Mouse (Mus musculus) erythroblast, adult 5-6 weeks (primary cell): Measurements from ENCODE around the gene Rnf208. TPM values are rescaled to one million over a fixed set of nuclear protein-coding genes. Genes with fewer than 3 reads are reported as not detected.
"Not testable (repeated sequence)": the region's sequence is repeated elsewhere in the genome, so short reads cannot be mapped to it uniquely, and the experiment has no call there.

Experiments used
- ATAC-seq: replicated peaks from 2 replicates; pipeline ENCODE4 v1.8.0; 2016; ENCODE audit warnings: moderate number of reproducible peaks, mild to moderate bottlenecking, moderate TSS enrichment, inconsistent platforms; ENCODE audit not compliant: poor library complexity, low FRiP score, severe bottlenecking
- total RNA-seq, 2 experiments: library from RNA; stranded (forward) in 1 of 2; stranded (reverse) in 1 of 2; fragments of 150-400 nt in 1 of 2; fragments of 200-764, 138-1000 nt in 1 of 2; gene quantifications; 2 replicates each; pipeline versions ENCODE4 v1.2.3 to v1.2.4; 2015 to 2017; ENCODE audit warnings: low replicate concordance in 2 of 2

Gene Rnf208
- total RNA-seq, 2 experiments from 2014 or later, result not detected

DNA sequence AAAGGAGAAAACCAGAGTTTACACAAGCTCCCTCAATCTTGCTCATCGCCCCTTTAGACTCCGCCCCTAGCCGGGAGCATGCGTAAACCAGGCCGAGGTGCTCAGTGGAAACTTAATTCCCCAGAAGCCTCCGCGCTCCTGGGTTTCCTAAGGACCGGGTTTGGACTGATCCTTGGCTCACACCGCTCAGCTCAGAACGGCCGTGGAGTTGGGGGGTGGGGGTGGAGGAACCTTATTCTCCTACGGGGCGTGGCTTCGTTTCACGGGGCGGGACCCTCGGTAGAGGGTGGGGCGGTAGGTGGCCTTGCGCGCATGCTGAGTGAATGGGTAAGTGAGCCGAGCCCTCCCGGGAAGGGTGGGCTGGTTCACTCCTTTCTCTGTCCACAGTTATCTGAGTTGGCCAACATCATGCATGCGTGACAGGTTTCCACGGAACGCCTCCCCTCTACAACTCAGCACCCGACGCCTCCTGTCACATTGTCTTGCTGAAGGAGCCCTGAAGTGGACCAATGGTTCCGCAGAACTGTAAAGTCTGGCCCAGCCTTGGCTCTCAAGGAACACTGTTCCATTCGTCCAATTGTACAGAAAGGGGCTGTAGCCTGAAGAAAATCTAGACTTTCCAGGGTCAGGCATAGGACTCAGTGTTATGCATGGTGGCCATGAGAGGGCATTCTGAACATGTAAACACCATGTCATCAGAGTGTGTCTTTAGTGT is 1.2 kb upstream of the Rnf208 start:
- ATAC-seq, result no peak

DNA sequence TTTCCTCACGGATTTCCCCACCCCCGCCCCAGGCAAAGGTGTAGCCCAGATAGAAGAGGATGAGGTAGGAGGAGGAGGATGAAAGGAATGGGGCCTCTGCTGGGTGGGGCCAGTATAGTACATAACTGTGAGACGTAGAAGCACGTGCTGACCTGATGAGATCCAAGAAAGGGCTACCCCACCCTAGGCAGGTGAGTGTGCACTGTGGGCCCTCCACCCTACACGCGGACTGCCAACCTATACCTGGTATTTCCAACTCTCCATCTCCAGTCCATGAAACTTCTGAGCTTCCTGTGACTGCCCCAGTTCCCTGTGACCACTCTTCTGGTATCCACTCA is 648 bp upstream of the Rnf208 start:
- ATAC-seq, result no peak

DNA sequence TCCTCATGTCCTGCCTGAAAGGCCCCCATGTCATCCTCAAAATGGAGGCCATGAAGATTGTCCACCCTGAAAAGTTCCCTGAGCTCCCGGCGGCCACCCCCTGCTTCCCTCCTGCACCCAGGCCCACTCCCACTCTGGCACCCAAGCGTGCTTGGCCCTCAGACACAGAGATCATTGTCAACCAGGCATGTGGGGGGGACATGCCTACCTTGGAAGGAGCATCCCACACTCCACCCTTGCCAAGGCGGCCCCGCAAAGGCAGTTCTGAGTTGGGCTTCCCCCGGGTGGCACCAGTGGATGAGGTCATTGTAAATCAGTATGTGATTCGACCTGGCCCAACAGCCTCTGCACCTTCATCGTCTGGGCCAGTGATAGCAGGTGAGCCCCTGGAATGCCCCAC is 1.3 kb downstream of the Rnf208 start:
- no peak for ATAC-seq

DNA sequence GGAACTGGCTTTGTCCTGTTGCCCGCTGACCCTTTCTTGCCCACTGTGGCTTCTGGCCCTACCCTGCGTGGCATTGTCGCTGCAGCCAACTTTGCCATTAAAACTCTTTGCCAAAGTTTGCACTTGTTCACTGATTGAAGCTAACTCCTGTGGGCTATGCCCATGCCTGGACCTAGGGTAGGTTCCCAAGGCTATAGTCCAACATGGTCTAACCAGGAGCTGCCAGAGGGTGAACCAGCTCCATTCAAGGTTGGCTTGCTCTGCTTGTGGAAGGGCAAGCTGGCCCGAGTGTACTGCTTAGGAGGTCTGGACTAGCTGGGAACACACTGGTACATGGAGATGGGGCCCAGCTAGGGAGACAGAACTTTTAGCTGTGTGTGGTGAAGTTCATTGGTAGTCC is 2.1 kb downstream of the Rnf208 start:
- no peak for ATAC-seq

DNA sequence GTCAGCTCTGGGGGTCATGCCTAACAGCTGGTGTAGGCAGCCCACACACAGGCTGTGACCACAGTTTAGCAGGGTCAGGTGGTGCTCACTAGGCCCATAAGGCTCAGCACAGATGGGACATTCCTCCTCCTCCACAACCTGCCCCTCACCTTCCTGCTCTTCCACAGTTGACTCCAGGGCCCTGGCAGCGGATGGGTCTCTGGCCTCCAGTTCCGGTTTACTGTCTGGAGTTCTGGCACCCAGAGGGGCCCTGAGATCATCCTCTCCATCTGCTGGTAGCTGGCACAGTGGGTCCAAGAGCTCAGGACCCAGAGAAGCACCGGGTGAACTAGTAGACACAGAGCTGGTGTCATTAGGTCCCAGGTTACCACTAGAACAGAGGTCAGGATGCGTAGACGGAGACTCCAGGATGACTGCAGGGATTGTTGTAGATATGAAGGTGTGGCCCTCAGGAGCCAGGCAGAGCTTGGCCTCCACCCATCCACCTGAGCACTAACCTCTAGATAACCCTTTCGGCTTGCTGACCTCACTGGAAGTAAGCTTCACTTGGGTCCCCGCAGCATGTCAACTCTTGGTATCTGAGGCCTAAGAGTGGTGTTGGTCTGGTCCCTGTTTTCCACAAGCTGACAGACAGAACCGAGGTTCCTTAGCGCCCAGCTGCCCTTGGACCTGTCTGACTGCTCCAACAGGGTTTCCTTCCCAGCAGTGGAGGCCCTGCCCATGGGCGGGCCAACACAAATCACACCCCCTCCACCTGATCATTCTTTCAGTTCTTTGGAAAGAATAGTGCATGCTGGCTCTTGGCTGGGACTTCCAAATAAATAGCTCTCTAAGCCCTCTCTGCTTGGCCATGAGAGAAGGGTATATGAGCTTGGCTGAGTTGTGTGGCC is 4.4 kb downstream of the Rnf208 start, which contains the start of gene AL732309.1:
TSS of gene AL732309.1 (minus strand) at position 681 of the 890 bp plus-strand sequence.
- no peak for ATAC-seq

DNA sequence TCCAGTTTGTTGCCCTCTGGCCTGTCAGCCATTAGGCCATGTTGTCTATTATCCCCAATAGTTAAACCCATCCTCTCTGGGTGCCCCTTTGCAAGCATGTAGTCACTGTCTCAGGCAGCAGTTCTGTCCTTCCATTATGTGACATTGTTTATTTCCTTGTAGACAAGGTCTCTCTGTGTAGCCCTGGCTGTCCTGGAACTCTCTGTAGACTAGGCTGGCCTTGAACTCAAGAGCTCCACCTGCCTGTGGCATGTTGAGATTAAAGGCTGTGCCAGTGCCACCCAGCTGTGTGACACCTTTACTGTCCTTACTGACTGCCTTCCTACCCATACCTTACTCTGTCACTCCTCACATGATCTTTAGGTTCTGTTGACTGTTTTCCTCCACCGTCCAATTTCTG is 10.3 kb downstream of the Rnf208 start:
- ATAC-seq, result no peak

DNA sequence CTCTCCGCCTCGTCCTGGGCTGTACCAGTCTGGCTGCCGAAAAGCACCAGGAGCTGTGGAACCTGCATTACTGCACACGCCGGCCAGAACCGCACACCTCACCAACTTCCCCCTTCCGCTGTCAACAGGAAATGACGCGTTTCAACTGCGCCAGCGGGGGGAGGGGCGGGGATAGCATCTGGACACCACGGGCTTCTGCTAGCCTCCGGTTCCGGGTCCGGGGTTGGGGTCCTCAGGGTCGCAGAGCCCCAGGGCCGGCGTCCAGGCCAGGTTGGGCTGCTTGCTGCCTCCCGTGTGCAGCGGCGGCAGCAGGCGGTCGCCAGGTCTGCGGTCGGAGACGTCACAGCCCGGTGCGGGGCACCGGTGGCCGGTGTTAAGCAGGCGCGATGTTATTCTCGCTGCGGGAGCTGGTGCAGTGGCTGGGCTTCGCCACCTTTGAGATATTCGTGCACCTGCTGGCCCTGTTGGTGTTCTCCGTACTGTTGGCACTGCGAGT is 13.3 kb downstream of the Rnf208 start, which contains the start of gene Tmem203:
TSS of gene Tmem203 (plus strand) at position 156 of the 496 bp plus-strand sequence.
- peak; percentile 91 for ATAC-seq

DNA sequence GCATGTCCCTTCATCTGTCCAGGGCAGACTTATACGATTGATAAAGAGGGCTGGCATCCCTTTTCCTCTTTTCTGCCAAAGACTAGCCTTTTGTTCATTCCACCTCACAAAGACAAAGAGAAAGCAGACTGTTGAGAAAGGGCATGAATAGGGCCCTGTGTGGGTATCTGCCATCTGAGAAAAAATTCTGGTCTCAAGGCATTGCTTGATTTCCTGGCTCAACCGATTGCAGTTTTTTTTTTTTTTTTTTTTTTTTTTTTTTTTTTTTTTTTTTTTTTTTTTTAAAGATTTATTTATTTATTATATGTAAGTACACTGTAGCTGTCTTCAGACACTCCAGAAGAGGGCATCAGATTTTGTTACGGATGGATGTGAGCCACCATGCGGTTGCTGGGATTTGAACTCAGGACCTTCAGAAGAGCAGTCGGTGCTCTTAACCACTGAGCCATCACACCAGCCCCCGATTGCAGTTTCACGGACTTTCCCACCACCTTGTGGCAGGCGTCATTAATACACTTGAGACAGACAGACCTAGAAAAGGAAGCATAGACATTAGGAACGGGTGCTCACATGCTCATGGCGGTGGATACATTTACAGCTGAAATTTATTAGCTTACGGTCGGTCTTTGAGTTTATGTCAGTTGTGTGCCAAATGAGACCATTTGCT is 14.5 kb downstream of the Rnf208 start:
- not testable (repeated sequence) for ATAC-seq

DNA sequence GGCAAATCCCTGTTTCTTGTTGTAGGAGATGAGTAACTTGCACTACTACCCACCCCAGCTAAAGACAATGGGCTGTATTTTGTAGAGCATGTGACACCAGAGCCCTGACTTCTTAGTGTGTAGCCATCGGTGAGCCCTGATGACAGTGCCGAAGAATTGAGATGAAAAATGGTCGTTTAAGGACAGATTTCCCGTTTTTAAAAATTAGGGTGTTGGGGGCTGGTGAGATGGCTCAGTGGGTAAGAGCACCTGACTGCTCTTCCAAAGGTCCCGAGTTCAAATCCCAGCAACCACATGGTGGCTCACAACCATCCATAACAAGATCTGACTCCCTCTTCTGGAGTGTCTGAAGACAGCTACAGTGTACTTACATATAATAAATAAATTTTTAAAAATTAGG is 15.2 kb downstream of the Rnf208 start:
- not testable (repeated sequence) for ATAC-seq

DNA sequence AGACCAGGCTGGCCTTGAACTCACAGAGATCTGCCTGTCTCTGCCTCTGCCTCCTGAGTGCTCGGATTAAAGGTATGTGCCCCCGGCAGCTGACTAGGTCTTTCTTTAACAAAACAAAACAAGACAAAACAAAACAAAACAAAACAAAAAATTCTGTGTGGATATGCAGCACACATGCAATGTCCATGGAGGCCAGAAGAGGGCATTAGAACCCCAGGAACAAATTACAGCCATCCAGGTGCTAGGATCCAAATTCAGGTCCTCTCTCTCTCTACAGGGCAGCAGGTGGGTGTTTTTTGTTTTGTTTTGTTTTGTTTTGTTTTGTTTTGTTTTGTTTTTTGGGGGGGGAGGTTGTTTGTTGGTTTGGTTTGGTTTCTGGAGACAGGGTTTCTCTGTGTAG is 16.8 kb downstream of the Rnf208 start:
- no peak for ATAC-seq

DNA sequence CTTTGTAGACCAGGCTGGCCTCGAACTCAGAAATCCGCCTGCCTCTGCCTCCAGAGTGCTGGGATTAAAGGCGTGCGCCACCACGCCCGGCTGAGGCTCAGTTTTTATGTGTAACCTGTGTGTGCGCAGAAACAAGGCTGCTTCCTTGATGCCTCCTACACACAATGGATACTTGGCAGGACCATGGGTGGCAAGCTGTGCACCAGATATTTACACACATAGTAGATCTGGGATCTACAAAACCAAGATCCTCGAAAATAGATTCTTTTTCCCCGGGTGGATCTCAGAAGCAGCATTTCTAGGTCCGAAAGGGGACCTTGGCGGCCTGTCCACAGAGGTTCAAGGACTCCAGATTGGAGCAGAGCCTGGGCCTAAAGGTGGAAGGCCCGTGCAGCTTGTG is 19.8 kb downstream of the Rnf208 start:
- peak; percentile 12 for ATAC-seq

DNA sequence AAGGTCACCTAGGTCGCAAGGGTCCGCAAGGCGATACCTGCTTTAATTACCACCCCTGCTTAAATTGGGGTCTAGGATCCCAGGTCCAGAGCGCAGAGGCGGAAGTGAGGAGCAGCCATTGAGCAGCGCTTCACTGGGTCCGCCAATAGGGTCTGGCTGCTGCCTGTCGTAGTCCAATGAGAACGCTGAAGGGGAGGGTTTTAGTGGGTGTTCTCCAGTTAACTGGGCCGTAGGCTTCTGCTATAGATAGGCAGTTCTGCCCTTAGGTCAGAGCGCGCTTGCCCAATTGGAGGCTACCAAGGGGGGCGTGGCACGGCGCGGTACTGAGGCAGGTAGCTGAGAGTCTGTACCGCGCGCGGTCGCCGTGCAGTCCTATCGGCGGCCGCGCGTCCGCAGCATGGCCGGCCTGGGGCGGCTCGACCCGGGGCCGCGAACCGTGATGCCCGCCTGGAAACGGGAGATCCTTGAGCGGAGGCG is 20.3 kb downstream of the Rnf208 start, which contains the start of gene Tprn:
TSS of gene Tprn (plus strand) at position 328 of the 477 bp plus-strand sequence.
- ATAC-seq, result peak; percentile 96

DNA sequence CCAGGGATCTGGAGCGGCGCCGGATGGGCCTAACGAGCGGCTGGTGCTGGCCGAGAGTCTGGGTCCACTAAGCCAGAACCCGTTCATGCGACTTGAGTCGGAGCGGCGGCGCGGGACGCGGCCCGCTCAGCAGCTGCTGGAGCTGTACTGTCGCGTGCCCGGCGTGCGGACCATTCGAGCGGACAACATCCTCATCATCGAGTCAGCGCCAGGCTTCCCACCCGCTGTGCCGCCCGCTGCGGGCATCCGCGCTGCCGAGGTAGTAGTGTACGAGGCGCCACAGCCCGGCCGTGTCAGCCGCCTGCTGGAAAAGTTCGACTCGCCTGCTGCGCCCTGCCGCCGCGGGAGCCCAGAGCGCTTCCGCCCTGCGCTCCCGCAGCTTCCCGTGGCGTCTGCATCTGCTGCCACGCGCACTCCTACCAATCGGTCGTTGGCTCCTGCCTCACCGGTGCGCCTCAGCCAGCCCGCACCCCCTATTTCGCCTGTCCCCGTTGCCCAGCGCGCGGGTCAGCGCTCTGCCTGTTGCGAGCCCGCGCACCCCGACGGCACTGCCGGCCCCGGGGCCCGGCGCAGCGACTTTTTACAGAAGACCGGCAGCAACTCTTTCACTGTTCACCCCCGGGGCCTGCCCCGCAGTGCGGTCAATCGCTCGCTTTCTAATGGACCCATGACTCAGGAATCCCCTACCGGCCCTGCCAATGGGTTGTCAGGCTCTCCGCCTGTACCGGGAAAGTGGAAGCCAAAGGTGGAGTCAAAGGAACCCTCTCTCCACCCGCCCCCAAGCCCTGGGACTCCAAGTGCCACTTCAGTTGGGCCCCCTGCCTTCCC is 21.0 kb downstream of the Rnf208 start:
- ATAC-seq, result no peak; the same call in 1 of the 2 replicates

DNA sequence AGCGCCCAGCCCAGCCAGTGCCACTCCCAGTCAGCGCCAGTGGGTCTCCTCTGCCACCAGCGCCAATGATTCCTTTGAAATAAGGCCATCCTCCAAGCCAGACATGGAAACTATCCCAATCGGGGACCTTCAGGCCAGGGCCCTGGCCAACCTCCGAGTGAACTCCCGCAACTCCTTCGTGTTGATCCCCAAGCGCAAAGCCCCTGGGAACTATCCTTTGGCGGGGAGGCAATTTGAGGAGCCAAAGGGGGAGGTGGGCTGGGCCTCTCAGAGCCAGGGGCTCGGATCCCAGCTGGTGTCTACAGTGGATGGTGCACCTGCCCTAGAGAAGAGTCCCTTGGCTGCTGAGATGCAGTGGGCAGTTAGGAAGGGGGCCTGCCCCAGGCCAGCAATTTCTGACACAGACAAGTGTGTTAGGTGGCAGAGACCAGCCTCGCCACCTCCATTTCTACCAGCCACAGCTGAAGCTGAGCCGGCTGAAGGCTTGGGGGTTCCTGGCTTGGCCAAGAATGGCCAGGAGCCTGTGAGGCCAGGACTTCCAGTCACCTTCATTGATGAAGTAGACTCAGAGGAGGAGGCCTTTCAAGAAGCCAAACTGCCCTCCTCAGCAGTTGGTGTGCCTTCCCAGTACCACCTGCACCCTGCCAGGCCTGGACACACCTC is 21.7 kb downstream of the Rnf208 start:
- ATAC-seq, result no peak

DNA sequence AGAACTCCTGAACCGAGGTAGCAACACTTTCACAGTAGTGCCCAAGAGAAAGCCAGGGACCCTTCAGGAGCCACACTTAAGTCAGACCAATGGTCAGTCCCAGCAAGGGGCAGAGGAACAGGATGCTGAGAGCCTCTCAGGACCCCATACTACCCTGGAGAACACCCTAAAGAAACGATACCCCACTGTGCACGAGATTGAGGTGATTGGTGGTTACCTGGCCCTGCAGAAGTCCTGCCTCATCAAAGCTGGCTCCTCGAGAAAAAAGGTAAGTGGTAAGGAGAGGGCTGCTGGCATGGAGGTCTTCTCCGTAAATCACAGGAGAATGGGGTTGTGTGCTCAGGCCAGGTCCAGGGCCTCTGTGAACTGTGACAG is 22.2 kb downstream of the Rnf208 start:
- ATAC-seq, result no peak

DNA sequence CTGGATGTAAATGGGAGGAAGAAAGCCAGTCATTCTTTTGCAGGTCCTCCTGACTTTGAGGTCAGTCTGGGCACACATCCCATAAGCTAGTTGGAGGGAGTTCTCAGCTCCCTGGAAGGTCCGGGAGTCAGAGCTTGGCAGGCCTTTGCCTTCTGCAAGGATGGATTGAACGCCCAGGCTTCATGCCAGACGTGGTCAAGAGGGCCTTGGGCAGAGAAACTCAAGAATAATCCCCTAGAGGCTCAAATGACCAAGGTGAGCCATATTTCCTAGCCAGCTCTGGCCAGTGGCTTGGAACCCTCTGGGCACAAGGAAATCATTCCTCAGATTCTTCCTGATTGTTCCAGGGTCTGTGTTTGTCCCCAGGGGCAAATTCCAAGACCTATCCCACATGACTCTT is 22.8 kb downstream of the Rnf208 start:
- no peak for ATAC-seq

DNA sequence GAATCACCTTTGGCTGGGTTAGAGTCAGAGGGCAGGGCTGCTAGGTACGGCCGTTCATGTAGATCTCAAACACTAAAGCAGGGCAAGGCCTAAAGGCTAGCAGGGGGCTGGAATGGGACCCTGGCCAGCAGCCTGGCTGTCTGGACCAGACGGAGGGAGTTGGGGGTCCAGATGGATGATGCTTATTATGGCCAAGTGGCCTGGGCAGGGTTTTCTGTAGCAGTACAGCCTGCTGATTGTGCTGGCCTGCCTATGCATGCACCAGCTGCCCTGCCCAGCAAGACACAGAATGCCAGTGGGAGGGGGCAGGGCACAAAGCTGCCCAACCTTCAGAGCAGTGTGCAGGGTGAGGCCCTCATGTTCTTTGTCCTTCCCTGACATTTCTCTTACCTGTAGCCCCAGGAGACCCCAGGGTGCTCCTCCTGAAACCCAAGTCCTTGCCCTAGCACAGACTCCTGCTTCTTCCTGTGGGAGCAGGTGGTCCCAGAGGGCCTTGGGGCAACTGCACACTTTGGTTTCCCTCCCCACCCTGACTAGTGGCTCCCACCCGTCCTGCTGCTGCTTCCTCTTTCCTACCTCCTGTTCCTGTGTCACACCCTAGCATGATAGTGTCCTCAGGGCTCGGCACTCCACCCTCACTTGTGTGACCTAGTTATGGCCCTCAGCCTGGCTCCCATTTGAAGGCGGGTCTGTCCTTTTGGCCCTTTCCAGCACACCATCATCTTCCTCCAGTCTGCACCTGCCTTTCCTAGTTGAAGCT is 24.0 kb downstream of the Rnf208 start:
- ATAC-seq, result no peak

DNA sequence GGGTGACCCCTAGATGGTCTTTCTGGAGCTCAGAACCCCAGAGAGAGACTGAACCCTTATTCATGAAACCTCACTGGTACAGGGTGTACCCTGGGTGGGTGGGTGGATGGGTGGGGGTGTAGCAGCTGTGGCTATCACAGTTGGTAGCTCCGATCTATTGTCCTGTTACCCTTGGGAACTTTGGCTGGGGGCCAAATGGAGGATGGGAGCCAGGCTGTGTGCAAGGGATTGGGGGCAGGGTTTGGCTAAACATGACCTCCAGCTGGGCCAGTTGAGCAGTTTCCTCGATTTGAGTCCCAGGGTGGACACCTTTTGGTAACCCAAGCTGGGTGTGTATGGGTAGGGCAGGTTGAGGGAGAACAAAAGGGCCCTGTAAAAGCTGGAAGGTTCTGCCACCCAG is 24.7 kb downstream of the Rnf208 start:
- no peak for ATAC-seq
